ENCODE assay signal across 14 mouse cellular contexts in genomic region chr2:35480073-35480472, GRCm38 (mm10). TPM values are rescaled to one million over a fixed set of nuclear protein-coding genes. Genes with fewer than 3 reads are reported as not detected.
A peak's percentile ranks its signal among the peaks of the same experiment; 100 is the strongest.
DNase-seq lines count a peak whose midpoint lies in the region; ATAC-seq and TF ChIP-seq lines count a peak whose summit lies in the region.
"Had no signal": no experiment of that assay in that cellular context is flagged by ENCODE, and none has a peak within 500 bp of the region (broad histone marks: within the 10 kb centered on the region; RNA-seq: fewer than 3 reads in every experiment).

No protein-coding gene starts in this region.

- no peak overlapping the region for H3K9ac ChIP-seq in liver, embryonic 12.5 days
- H3K9ac ChIP-seq in intestine, embryonic 15.5 days, result no peak overlapping the region
- H3K9ac ChIP-seq: midbrain, embryonic 12.5 days had no signal

- H3K79me2 ChIP-seq in macrophage (ENCODE audit: inconsistent target), result no peaks in the 10 kb centered on the region

- 27% methylated on average over 3 of the region's 3 CpGs for WGBS in liver, embryonic 12.5 days (ENCODE audit: insufficient replicate concordance)
- 7% methylated on average over 3 of the region's 3 CpGs for WGBS in bone marrow, adult 2 months
- WGBS in macrophage (ENCODE audit: missing documents), result 14% methylated on average over 3 of the region's 3 CpGs
- 50% methylated on average over 3 of the region's 3 CpGs for WGBS in intestine, embryonic 15.5 days

- H3K4me3 ChIP-seq in liver, embryonic 12.5 days, result no peak overlapping the region
- H3K4me3 ChIP-seq in bone marrow, adult 2 months (replicated peaks; ENCODE audit: control insufficient read depth, low read depth, low read length), result no peak overlapping the region
- H3K4me3 ChIP-seq in macrophage (ENCODE audit: inconsistent target), result no peak overlapping the region
- H3K4me3 ChIP-seq in intestine, embryonic 15.5 days (replicated peaks), result no peak overlapping the region
- H3K4me3 ChIP-seq: midbrain, embryonic 12.5 days had no signal

- no peak for ATAC-seq in liver, embryonic 12.5 days
- ATAC-seq in hematopoietic stem cell, adult 5-6 weeks (replicated peaks in 1 of 2; ENCODE audit: insufficient read depth in 1 of 2, low FRiP score in 2 of 2, low TSS enrichment in 1 of 2, low read depth in 1 of 2, poor library complexity in 2 of 2, severe bottlenecking in 2 of 2), result peak; percentile 84 to 86
- ATAC-seq in intestine, embryonic 15.5 days, result no peak

- H3K27me3 ChIP-seq in liver, embryonic 12.5 days (replicated peaks), result no peaks in the 10 kb centered on the region
- H3K27me3 ChIP-seq in intestine, embryonic 15.5 days (replicated peaks), result no peaks in the 10 kb centered on the region
- H3K27me3 ChIP-seq: CH12.LX; midbrain, embryonic 12.5 days had no signal

- peak; percentile 20 for DNase-seq in liver
- DNase-seq in layer of hippocampus, postnatal 10 days (ENCODE audit: low spot score in 2 of 2), result no peak
- no peak for DNase-seq in urinary bladder, adult 2 months (ENCODE audit: low spot score)
- DNase-seq: cerebellum, postnatal 25 days; gastrocnemius, postnatal 25 days; heart, postnatal 36 days; thymus, postnatal 4 days had no signal

- no peak for TF ChIP-seq POLR2A in bone marrow, adult 2 months (IDR thresholded peaks at IDR 0.05; ENCODE audit: borderline replicate concordance, control insufficient read depth, low read depth, low read length)

- no peaks in the 10 kb centered on the region for H3K36me3 ChIP-seq in liver, embryonic 12.5 days
- H3K36me3 ChIP-seq in macrophage (ENCODE audit: inconsistent target), result no peaks in the 10 kb centered on the region
- H3K36me3 ChIP-seq in intestine, embryonic 15.5 days, result no peaks in the 10 kb centered on the region
- H3K36me3 ChIP-seq: midbrain, embryonic 12.5 days had no signal

- H3K27ac ChIP-seq in liver, embryonic 12.5 days, result no peak overlapping the region; the same call in 1 of the 2 replicates
- peak overlapping the region; percentile 46; the same call in 1 of the 2 replicates for H3K27ac ChIP-seq in bone marrow, adult 2 months (ENCODE audit: control insufficient read depth, insufficient read depth, low read depth, low read length, poor library complexity)
- H3K27ac ChIP-seq in macrophage, result peak overlapping the region; percentile 65
- H3K27ac ChIP-seq in intestine, embryonic 15.5 days, result no peak overlapping the region
- H3K27ac ChIP-seq: midbrain, embryonic 12.5 days had no signal

- no peak overlapping the region for H3K4me2 ChIP-seq in liver, embryonic 12.5 days
- H3K4me2 ChIP-seq in intestine, embryonic 15.5 days (replicated peaks), result no peak overlapping the region
- H3K4me2 ChIP-seq: midbrain, embryonic 12.5 days had no signal

- H3K4me1 ChIP-seq in liver, embryonic 12.5 days, result peaks cover 28% of the 10 kb centered on the region
- H3K4me1 ChIP-seq in bone marrow, adult 2 months (ENCODE audit: control insufficient read depth, insufficient read depth, low read length), result peaks cover 3% of the 10 kb centered on the region; the same call in 1 of the 2 replicates
- H3K4me1 ChIP-seq in intestine, embryonic 15.5 days (replicated peaks), result no peaks in the 10 kb centered on the region

- no peaks in the 10 kb centered on the region for H3K9me3 ChIP-seq in liver, embryonic 12.5 days (replicated peaks)
- no peaks in the 10 kb centered on the region for H3K9me3 ChIP-seq in intestine, embryonic 15.5 days
- H3K9me3 ChIP-seq: midbrain, embryonic 12.5 days had no signal

- TF ChIP-seq CTCF in bone marrow, adult 2 months (IDR thresholded peaks at IDR 0.05; ENCODE audit: control insufficient read depth, insufficient read depth, low read length), result no peak

RNA-seq across cellular contexts. Expression of gene Ggta1, which starts 17.0 kb away (rescaled TPM):
- polyA plus RNA-seq in liver, embryonic 12.5 days (2016; fragmentation: Nextera tagmentation; extraction: Ambion mirVana), result 12.7 and 13.0 TPM in 2 replicates
- 7.3 and 16.2 TPM in 2 replicates for polyA plus RNA-seq in bone marrow, adult 2 months (2011; ENCODE audit: insufficient read depth, insufficient read length, low replicate concordance, missing spikeins)
- 65.5 and 86.1 TPM in 2 replicates for total RNA-seq in hematopoietic stem cell, adult 5-6 weeks (2017)
- 100 to 1,000 TPM in 6 of 26 experiments, 10 to 100 TPM in 19, 1 to 10 TPM in 1; 9.2 to 143 (median 58.4) TPM for total RNA-seq in macrophage (2018; cell fraction: chromatin; rRNA removed)
- total RNA-seq in macrophage (2018; cell fraction: cytosol; rRNA removed), result 100 to 1,000 TPM in 11 of 26 experiments, 10 to 100 TPM in 15; 40.1 to 135 (median 81.6) TPM
- total RNA-seq in macrophage (2018; cell fraction: nucleus; rRNA removed), result 100 to 1,000 TPM in 11 of 26 experiments, 10 to 100 TPM in 15; 38.3 to 241 (median 91.4) TPM
- 86.0 to 211 TPM (median 135 TPM) in 3 replicates for polyA plus RNA-seq in macrophage (2018)
- total RNA-seq in layer of hippocampus, postnatal 10 days (2021), result 1 to 10 TPM; 4.7 to 6.1 TPM
- polyA plus RNA-seq in intestine, embryonic 15.5 days (2015; fragmentation: Nextera tagmentation; extraction: Ambion mirVana), result 18.0 and 18.5 TPM in 2 replicates
- 16.5 and 17.1 TPM in 2 replicates for polyA plus RNA-seq in urinary bladder, adult 2 months (2012; rRNA removed)

Comparison
In these comparisons a context has a peak if more than half of its experiments do, and no peak if none do; other contexts are left out.
1. ATAC-seq: peak in hematopoietic stem cell, adult 5-6 weeks (2 of 2); none in liver, embryonic 12.5 days (single experiment) and intestine, embryonic 15.5 days (single experiment).
2. H3K27ac ChIP-seq: peak in bone marrow, adult 2 months (single experiment) and macrophage (single experiment); none in liver, embryonic 12.5 days (single experiment) and intestine, embryonic 15.5 days (single experiment).